Mouse (Mus musculus): Measurements from ENCODE around the gene Gimap8.

DNA sequence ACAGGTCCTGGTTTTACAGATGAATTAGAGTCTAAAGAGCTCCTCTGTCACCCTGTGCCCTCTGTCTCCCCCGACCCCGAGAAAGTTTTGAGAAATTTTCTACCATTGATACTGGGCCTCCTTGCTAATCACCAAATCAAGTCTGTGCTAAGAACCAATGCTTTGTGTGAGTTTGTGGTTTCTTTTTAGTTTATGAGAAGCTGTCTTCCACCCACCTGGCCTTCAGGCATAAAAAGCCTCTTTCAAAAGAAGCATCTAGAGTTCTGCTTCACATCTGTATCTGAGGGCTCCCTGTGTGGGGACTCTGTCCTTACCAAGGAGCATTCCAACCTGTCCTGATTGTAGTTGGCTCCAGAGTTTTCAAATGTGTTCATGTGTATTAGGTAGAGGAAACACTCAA lies 38.2 kb downstream of the Gimap8 start:
- TF ChIP-seq CTCF (IDR thresholded peaks at IDR 0.05) (no peak), POLR2A (IDR thresholded peaks at IDR 0.05; ENCODE audit: insufficient read depth, low read depth, low read length) (no peak), EP300 (IDR thresholded peaks at IDR 0.05; ENCODE audit: insufficient read depth, low read depth, low read length) (no peak)
